Mouse (Mus musculus) small intestine, adult 2 months (tissue): ENCODE results near the gene Slc7a11.

Experiments used
- CTCF ChIP-seq: fragments of 200-500 bp; IDR thresholded peaks from 2 replicates; pipeline ENCODE4 v1.5.1; 2012; ENCODE audit warnings: low read depth, mild to moderate bottlenecking, control low read depth, inconsistent platforms, low read length, moderate library complexity, mixed read lengths; ENCODE audit not compliant: insufficient replicate concordance, insufficient read length; ENCODE audit errors: extremely low read depth
- POLR2A ChIP-seq: fragments of 200-500 bp; IDR thresholded peaks from 2 replicates; pipeline ENCODE4 v1.6.1; 2012; ENCODE audit warnings: low read depth, mild to moderate bottlenecking, control low read depth, inconsistent platforms, low read length, moderate library complexity

DNA sequence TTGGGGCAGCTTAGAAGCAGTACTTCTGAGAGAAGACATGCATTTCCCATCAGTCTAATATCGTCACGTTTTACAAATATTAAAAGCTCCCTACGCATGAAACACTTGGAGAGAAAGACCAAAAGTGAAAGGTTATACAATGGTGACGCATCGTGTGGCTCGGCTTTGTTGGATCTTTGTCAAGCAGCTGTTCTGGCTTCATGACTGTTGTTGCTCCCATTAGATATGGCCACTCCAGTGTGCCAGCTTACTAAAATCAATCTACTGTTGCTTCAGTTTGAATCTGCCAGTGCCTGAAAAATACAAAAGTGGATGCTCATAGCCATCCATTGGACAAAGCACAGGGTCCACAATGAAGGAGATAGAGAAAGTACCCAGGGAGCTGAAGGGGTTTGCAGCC lies 337.9 kb downstream of the Slc7a11 start:
- TF ChIP-seq CTCF (no peak), POLR2A (no peak)
